Mouse (Mus musculus) gastrocnemius, postnatal 36 days (tissue): Measurements from ENCODE around the gene Sptb. TPM values are rescaled to one million over a fixed set of nuclear protein-coding genes. Genes with fewer than 3 reads are reported as not detected.

Experiments used
- DNase-seq, 2 experiments: peaks; one replicate each; pipeline ENCODE4 v3.0.0; 2022
- intact Hi-C: fragments of 180-260 bp; cut with DNase I; formaldehyde crosslinking; loops from one replicate; pipeline ENCODE4 v1.15.1; 2025
- total RNA-seq, 2 experiments: library from RNA; stranded (reverse); gene quantifications; 2 replicates each; pipeline ENCODE4 v1.2.3; 2021

The Sptb gene
- total RNA-seq, 2 experiments from 2014 or later, result 112 to 143 TPM

DNA sequence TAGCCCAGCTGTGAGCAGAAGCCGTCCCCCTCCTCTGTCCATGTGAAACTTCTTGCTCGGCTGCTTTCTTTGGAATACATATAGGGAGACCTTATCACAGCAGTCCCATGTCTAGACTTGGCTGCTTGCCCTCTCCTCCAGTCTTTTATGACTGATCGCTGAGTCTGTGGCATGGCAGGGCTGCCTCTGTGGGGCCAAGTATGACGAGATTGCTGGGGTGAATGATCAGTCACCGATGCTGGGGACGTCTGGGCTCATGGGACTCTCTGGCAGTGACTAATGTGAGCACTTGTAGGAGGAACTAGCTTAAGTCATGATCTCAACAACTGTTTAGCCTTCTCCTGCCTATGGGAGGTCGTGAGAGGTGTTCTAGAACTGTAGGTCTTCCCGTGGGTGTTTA, 158.0 kb downstream of the Sptb start:
- DNase-seq, result peak in 1 of 2 experiments; percentile 16
- intact Hi-C loops, result no loop called here

DNA sequence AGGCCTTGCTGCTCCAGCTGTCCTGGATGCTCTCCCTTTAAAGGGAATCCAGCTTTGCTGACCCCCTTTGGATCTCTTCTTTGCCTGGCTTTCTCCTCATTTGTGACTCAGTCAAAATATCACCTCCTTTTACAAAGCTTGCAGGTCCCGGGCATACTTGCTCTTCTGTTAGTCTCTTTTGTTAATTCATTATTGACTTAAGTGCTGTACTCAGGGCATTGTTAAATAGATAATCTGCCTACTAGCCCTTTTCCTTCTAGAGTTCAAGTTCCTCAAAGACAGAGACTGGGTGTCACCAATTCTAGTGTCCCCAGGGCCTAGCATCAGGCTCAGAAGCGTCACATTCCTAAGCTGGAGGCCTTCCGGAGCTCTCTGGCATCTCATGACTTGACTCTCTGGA, 161.1 kb downstream of the Sptb start:
- intact Hi-C loops, result no loop called here
- DNase-seq, result no peak

DNA sequence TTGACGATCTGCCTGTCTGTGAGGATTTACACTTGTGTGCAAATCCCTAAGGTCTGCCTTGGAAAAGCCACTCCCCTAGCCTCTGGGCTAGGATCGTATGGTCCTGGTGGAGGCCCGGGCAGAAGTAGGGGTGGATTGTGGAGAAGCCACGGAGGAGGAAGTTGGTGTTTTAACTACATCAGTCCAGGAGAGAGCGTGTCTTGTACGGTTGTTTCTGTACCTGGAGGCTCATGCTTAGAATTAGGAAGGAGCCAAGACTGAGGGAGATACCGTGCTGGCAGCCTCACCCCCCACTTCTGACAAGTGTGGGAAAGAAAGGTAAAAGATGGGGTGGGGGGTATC, 162.3 kb downstream of the Sptb start:
- intact Hi-C loops, result no loop called here
- no peak for DNase-seq

DNA sequence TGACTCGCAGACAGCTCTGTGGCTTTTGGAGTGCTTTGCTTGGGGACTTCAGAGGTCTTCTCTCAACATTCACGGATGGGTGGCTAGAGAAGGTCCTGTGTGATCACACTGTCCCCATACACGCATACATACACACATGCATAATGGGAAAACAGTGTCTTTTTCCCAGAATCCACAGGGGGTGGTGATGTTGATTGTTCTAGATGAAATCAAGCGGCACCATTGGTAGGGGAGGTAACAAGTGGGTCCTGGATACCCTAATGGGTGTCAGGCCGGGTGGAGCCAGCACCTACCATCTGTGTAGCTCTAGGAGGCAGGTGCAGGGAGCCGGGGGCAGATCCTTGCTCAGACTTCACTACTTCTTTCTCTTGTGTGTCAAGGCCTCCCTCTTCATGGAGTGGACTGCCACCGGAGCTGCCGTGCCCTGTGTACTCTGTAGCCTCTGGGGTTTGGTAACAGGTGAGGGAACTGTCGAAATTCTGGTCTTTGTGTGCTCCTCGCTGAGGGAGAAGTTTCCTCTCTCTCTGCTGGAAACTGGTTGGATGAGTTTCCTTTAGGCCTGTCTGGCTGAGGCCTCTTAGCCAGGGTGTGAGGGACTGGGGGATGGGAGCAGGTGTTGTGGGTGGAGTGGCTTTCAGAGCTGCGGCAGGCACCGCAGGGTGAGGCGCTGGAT, 162.8 kb downstream of the Sptb start:
- DNase-seq, result no peak
- intact Hi-C loops, result no loop called here

DNA sequence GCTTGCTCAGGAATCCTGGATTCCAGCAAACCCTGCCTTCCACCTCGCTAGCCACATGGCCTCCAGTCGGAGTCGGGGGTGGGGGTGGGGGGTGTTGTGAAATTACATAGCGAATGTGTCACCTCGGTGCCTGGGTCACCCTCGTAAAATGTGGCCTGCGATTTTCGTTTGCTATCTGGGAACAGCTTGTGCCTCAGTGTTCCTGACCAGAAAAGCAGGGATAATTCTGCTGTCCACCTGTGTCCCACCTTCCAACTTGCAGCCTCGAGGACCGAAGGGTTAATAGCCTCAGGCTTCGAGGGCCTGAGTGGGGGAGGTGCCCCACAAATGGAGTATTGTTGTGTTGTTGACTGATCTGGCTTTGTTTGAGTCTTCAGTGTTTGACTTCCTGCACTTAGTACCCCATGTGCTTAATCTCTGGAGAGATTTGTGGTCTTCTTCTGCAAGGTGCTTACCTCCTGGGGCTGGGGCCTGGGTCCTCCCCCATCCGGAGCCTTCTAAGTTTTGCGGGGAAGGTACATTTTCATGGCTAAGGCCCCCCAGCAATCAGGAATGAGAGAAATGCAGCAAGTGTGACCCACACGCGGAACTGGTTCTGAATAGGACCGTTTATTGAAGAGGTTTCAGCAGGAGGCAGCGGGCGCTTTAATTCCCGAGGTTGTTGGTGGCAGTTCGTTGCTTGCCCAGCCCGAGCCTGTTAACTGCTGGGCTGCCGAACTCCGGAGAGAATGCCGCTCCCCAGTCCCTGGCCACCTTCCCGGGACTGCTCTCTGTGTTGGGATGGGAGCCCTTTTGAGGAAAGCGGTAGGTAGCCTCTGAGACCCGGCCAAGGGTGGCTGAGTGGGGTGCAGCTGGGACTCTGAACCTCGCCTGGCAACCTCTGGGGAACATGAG, 163.7 kb downstream of the Sptb start:
- DNase-seq, result no peak
- intact Hi-C loops, result no loop called here

DNA sequence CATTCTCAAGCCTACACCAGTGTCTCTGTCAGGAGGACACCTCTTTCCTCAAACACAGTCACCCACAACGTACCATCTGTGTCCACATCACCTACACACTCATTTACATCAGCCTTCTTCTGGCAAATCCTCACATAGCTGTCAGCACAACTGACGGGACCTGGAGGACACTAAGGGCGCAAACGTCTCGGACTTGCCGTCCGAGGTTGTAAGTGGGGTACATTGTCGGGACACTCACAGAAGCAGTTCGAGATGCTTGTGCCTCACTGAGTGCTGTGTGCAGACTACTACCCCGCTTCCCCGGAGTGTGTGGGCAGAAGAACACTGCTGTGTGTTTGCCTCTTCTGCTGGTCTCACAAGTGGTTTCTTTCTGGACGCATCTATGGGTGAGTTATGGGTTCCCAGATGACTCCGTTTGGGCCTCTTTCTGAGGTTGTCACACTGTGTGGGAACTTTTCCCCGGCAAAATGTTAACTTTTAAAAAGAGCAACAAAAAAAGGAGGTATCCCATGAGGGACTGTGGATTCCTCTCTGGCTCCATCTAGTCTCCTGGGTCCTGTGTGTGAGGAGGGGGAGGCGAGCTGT, 164.5 kb downstream of the Sptb start:
- no peak for DNase-seq
- intact Hi-C loops, result no loop called here

DNA sequence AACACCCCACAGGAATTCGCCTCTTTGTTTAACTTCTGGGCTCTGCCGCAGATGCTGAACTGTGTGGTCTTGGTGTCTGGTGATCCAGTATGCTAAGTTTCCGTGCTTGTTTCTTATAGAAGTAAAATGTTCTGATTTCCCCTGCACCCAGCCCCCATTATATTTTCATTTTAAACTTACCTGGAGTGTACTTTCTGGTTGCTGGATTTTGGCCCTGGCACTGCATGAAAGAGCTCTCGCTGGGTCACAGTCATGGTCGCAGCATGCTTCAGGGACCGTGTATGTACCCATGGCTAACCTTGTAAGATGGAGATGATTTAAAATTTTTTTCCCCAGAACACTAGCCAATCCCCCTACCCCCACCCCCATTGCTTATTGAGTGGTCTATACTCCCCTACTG, 168.5 kb downstream of the Sptb start:
- no peak for DNase-seq
- intact Hi-C loops, result no loop called here

DNA sequence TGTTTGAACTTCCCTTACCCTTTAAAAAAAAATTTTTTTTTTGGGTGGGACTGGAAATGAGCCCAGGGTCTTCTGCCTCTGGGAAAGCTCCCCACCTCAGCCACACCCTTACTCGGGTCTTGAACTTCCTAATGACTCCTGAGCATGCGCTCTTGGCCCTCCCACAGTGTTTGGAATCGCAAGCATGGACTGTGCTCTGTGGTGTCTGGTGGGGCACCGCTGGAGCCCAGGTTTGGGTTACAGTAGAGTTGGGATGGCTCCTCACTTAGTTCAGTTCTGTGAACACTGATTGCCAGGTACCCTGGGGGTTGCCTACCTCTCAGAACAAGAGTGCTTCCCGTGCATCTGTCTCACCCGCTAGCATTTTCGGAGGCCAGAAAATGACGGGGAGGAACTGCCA, 168.9 kb downstream of the Sptb start:
- DNase-seq, result no peak
- intact Hi-C loops, result no loop called here

DNA sequence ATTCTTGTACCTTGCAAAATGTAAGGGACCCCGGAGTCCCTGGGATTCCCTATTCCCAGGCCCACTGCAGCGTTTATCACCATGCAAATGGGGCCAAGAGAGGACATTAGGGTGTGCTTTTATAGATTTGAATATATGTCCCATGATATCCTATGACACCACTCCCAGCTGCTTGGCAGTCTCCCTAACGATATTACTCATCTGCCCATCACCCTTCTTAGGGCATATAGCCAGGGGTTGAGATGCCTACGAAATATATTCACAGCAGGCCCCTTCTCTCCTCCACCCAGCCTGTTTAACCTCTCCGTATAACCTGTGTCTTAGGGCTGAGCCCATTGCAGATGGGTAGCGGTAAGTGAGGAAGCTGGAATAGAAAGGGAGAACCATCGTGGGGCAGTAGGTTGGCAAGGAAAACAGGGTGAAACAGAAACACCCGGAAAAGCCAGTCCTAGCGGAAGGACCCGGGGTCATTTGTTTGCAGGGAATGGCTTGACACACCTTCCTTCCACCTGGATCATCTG, 169.6 kb downstream of the Sptb start:
- intact Hi-C loops, result no loop called here

DNA sequence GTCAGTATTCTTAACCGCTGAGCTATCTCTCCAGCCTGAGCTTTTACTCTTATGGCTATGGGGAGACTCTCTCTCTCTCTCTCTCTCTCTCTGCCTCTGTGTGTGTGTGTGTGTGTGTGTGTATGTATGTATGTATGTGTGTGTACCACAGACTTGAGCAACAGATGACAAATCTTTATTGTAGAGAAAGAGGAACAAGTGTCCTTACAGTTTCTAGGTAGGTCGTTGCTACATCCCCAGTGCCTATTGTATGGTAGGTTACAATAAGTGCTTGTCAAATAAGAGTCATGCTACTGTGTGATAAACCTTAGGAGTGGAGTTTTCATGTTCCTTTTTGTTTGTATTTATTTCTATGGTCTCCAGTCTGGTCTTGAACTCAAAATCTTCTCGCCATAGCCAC, 170.2 kb downstream of the Sptb start:
- no peak for DNase-seq
- intact Hi-C loops, result no loop called here

More for the DNA sequence above, 169.6 kb downstream of the Sptb start:
- DNase-seq, result no peak

DNA sequence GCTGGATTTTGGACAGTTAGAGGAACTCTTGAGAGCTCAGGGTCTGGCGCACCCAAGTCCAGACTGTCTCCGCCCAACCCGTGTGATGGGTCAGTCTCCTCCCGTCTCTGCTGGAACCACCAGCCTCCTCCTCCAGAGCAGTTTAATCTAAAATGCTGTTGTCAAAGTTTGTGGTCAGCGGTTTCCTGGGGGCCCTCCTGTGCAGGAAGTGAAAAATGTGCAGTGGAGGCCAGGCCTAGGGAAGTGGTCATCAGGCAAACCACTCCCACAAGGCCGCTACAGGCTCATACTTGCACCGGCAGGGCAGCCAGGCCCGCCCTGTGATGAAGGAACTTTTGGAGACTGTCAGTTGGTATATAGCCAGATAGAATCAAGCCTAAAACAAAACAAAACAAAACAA, 172.9 kb downstream of the Sptb start:
- DNase-seq, result peak in 1 of 2 experiments; percentile 46
- intact Hi-C loops, result no loop called here

DNA sequence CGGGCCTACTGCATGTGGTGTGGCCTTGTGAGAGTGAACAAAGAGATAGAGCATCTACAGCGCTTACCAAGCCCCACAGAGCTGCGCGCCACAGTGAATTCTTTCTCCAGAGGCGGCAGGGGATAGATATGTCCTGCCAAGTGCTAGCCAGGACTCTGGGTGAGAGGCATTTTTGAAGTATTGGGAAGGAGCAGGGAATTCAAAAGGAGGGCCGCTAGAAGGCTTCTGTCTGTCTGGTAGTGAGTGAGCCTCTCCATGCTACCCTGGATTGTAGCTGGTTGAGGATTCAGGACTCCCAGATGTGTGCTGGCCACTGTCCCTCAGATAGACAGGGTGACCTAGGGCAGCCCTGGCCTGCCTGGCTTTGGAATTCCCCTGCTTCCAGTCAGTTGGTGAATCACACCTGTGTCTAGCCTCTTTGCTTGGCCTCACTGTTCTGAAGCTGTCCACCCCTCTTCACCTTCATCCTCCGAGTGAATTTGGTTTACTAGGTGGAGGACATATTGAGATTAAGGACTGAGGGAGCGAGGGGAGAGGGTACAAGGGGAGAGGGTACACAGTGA, 173.7 kb downstream of the Sptb start:
- intact Hi-C loops, result no loop called here
- DNase-seq, result no peak

DNA sequence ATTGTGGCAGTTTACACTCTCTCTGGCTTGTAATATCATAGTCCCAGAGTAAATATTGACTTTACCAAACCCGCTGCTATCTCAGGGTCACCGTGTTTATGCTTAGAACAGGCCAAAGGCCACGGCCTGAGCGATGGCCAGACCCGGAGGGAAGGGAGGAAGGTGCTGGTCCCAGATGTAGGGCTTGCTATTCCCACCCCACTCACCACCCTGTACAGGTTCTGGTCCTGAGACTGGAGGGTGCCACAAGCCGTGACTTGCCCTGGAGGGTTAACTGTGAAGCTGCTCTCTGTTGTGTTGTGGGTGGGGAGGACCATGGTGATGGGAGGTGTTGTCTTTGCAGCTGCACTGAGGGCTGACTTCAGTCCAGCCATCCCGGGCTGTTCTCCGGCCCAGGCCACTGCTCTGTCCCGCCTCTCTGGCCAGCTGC, 174.9 kb downstream of the Sptb start:
- peak in 1 of 2 experiments; percentile 53 for DNase-seq
- intact Hi-C loops, result no loop called here

DNA sequence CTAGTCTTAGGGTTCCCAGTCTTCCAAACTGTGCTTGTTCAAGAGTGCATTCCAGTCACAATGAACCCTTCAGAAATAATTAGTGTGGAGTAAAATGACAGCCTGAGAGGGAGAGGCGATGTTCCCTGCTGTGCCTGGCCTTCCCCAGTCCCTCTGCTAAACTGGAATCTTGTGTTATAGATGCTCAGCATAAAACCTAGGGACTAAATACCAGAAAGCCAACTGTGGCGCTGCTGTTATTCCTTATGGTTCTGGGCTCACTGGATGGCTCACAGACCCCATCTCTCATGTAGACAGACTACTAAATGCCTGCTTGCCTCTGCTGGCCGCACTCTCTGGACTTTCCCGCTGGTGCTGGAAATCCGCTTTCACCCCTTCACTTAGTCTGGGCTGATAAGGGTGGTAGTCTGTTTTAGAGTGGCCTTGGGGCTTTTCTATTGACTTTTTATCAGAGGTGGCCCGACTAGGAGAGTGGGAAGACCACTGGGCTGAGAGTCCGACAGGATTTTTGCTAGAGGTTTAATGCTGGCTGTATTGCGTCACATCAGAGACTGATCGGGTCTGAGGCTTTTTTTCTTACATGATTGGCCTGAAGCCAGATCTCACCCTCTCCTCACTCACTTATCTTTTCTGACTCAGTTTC, 175.6 kb downstream of the Sptb start:
- intact Hi-C loops, result no loop called here
- DNase-seq, result peak in 1 of 2 experiments; percentile 38

DNA sequence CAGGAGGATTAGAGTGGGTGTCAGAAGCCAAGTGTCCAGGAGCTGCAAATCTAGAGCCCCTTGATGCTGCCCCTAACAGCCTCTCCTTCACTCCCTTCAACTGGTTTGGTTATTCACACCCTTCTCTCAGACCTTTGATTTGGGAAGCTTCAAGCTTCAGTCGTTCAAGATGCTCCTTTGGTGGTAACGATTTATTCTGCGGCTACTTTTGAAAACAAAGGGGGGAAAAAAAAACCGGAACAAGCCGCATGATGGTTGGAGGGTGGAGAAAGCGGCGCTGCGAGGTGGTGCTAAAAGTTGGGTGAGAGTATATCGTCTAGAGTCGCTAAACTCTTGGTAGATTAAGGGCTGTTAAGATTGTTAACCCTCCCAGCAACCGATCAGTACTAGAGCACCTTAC, 176.1 kb downstream of the Sptb start:
- DNase-seq, result no peak
- intact Hi-C loops, result no loop called here

DNA sequence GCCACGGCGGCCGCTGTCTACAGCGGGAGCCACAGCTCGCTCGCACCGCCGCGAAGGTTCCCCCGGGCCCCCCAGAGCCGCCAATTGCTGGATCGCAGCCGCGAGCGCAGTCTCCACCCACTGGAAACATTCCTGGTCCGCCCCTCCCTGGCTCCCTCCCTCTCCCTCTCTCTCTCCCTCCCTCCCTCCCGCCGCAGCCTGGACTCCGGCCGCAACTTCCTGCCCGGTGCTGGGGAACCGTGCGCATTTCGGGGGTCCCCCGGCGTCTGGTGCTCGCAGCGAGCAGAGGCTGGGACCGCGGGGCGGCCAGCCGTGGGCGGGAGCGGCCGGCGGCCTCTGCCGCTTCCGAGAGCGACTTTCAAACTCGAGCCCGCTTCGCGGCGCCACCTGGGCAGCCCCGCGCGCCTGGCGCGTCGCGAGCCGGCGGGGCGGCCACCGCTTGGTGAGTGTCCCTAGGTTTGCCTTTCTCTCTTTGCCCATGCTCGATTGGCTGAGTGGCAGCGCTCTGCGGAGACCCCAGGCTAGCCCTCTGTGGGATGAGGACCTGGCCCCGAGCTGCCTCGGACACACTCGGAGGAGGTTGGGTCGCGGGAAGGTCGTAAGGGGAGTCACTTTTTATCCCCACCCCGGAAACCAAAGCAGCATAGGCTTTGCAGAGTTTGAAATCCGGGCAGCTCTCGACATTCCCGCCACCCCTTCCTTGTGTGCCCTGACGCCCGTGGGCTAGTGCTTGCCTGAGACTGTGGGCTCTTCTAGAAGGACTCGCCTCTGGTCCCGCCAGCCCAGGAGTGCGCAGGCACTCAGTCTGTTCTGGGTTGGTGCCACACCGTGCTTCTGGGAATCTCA, 176.7 kb downstream of the Sptb start:
- peak; percentile 77 to 78 for DNase-seq
- intact Hi-C loops, result no loop called here

DNA sequence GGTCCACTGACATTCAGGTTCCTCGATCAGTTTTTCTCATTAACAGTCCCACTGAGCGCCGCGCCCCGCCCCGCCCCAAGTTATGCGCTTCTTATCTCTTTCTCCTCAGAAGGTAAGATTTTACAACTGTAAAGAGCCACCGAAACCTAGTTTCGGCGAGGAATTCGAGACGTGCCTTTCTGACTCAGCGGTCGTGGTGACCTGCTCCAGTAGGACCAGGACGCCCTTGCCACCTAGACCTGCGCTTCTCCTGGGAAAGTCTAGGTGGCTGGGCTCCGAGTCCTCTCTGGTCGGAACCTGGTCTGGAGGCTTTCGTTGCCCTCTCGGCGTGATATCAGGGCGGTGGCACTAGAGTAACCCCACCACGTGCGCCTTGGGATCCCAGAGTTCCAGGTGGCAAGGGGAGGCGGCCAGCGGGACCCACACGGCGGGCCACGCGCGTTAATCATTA, 177.4 kb downstream of the Sptb start:
- intact Hi-C loops, result no loop called here
- no peak for DNase-seq

DNA sequence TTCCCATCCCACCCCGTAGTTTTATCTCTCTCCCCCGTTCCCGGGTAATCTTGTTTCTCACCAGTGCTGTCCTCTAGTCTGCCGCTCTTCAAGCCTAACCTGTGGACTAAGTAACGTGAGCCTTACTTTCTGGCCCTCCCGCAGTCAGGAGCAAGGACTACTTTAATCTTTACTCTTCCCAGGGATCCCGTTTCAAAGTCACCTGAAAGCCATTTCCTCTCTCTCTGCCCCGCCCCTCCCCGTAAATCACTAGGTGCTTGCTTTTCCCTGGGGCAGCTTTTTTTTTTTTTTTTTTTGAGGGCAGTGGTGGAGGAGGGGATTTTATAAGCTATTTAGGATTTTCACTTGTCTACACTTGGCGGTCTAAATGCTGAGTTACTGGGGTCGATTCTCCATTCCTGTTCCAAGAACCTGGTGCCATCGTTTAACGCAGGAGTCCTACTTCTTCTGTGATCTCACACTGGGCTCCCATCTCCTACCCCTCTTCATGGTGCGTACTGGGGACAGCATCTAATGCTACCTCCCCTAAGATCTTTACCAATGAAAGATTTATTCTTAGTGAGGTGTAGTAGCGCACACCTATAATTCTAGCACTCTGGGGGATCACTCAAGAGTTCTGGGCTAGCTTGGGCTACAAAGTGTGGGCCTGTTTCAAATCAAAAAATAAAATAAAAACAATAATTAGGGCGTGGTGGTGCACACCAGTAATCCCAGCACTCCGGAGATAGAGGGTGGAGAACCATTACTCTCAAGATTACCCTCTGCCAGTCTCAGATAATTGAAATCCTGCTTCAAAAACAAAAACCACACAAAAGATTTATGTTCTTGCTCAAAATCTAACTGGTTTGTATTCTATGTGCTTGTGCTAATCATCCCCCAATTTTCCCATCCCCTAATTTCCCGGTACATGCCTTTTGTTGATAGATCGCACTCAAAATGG, 178.1 kb downstream of the Sptb start:
- DNase-seq, result no peak
- intact Hi-C loops, result no loop called here
